Mouse (Mus musculus) spleen, postnatal 10 days (tissue): ENCODE measurements at regions not wholly inside any gene's neighbourhood (a gene's known extent, or its start where the extent isn't known, plus 50 kb on each side); places are given as distances from the start of the nearest gene placed in this dataset.
A peak's percentile ranks its signal among the peaks of the same experiment; 100 is the strongest.

ENCODE experiments used
- DNase-seq, 2 experiments: peaks; one replicate each; pipeline ENCODE4 v3.0.0; 2021 to 2022; ENCODE audit warnings: low spot score in 2 of 2

DNA sequence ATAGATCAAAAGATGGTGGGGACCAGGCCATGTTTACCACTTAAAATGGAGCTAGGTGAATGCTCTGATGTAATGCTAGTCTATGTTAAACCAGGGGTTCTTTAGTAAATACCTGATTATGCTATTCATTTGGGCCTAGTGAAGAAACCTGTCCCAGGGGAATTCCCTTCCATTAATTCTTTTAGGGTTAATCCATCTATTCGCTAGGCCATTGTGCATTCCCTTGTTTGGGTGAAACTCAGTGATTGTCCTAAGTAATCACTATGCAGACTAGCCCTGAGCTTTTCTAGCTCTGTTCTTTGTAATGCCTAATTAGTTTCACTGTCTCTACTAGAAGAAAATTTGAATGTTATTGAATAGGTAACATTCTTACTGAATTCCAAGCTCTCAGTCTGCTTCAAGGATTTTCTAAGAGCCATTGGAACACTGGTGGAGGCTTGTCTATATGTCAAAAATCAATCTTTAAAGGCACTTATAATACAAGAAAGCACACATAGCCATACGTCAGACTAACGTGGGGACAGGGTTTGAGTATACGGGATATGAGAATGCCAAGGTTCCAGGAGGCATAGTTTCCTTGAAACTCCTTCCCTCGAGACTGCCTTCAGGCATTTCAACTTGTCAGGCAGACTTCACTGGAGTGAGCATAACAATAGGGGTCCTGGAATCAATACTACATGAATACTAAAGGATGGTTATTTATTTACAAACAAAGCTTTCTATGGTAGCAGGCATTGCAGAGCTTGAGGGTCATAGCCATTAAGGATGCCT lies 266.9 kb upstream of the 4930578C19Rik start:
- no peak for DNase-seq

GRCm38 (mm10) chrX:18687216-18687615 lies 226.0 kb upstream of the 4930578C19Rik start:
- DNase-seq, result no peak

GRCm38 (mm10) chrX:18667251-18667650 lies 206.1 kb upstream of the 4930578C19Rik start:
- peak in 1 of 2 experiments; percentile 60 for DNase-seq

DNA sequence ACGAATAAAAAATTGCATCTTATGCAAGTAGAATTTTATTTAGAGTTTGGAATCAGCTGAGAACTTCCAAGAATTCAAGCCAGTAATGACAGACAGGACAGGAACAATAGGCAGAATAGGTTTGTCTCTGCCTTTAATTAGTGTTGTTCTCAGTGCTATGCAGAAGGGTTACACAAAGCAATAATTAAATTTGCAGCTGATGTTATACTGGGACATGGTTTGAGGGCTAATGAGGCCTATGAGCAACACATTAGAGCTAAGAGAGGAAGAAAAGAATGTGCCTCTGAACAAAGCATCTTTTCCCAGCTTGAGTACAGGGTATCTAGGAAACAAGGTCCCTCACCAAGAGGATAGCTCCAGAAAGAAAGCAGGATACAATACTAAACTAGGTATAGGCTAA lies 201.9 kb upstream of the 4930578C19Rik start:
- DNase-seq, result no peak

DNA sequence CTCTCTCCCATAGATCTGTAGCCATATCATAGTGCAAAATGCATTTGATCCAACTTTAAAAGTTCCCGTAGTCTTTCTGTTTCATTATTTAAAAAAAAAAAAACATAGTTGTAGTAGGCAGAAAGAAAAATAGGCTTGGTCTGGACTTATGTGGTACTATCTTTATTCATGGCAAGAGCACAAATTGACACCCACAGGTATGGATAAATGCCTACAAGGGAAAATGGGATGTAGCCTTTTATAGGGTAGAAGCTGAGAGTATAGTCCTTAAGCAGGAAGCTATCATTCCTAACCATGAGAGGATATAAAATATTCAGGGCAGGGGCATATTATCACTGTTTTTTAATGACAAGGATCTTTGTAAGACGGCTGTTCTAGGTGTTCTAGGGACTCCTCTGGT lies 157.4 kb upstream of the 4930578C19Rik start:
- DNase-seq, result no peak
